Mouse (Mus musculus): ENCODE results near the gene Mthfd2l. TPM values are rescaled to one million over a fixed set of nuclear protein-coding genes. Genes with fewer than 3 reads are reported as not detected.

The Mthfd2l gene
- polyA plus RNA-seq, 1 experiment from 2014 or later = 98.7 TPM

DNA sequence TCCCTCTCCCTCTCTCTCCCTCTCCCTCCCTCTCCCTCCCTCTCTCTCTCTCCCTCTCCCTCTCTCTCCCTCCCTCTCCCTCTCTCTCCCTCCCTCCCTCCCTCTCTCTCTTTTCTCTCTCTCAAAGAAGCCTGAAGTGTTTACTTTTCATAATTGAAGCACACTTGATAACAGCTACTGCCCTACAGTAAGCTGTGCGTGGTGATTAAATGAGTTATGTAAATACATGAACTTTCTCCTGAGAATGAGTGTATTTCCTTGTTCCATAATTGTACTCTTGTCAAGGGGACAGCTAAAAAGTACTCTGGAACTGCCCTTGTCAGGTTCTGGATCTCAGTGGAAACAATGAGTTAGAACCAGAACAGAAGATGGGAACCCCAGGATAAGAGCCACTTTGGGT lies 96.9 kb downstream of the Mthfd2l start:
- Histone ChIP-seq H3K9me3 (ENCODE audit: control insufficient read depth, low read length) (no peaks in the 10 kb centered on the region), H3K4me3 (ENCODE audit: low read depth, low read length) (no peak overlapping the region), H3K4me1 (ENCODE audit: control insufficient read depth, insufficient read depth, low read length) (no peaks in the 10 kb centered on the region), H3K4me2 (ENCODE audit: low read depth, low read length) (no peak overlapping the region), H3K27me3 (ENCODE audit: control insufficient read depth, insufficient read depth, low read length) (no peaks in the 10 kb centered on the region), H3K9ac (replicated peaks; ENCODE audit: low read depth, low read length) (no peak overlapping the region), H3K27ac (ENCODE audit: low read depth, low read length) (no peak overlapping the region), H3K36me3 (ENCODE audit: control insufficient read depth, insufficient read depth, low read length) (no peaks in the 10 kb centered on the region)
- no peak for ATAC-seq (ENCODE audit: low read depth)
- 81% methylated on average over 1 of the region's 1 CpGs for WGBS

DNA sequence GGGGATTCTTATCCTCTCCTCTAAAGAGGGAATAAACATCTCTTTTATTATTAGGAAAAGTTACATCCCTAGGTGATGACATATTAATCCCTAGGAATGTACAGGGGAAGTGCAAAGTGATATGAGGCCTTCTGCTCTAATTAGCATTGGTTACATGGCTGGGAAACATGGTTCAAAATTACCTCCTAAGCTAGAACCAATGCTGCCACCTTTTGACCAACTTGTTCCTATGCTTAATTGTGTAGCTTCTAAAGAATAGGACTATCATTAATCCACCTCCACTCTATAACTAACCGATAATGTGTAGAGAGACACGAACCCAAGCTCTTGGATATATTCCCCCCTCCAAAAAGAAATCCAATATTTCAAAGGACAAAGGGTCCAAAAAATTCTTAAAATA lies 99.7 kb downstream of the Mthfd2l start:
- H3K9ac ChIP-seq (replicated peaks; ENCODE audit: low read depth, low read length) = no peak overlapping the region

DNA sequence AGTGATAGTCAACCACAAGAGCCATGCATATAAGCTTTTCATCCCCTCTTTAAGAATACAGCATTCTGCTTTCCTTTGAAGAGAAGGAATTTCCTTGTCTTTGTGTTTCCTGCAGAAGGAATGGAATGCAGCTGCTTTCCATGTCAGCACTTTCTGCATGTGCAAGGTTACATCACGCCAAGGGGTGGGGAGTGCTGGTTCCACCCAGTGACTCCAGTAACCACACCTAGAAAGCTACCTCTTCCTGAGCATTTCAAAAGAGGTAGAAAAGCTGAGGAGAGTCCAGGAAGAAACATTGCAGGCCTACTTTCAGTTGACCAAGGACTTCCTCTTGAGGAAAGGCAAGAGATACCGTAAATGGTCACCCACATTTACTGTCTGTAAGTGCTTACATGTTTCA lies 104.4 kb downstream of the Mthfd2l start:
- Histone ChIP-seq H3K4me1 (ENCODE audit: control insufficient read depth, insufficient read depth, low read length) (no peaks in the 10 kb centered on the region), H3K4me2 (ENCODE audit: low read depth, low read length) (no peak overlapping the region), H3K27ac (ENCODE audit: low read depth, low read length) (no peak overlapping the region), H3K4me3 (ENCODE audit: low read depth, low read length) (no peak overlapping the region), H3K9me3 (ENCODE audit: control insufficient read depth, low read length) (no peaks in the 10 kb centered on the region), H3K9ac (replicated peaks; ENCODE audit: low read depth, low read length) (no peak overlapping the region), H3K27me3 (ENCODE audit: control insufficient read depth, insufficient read depth, low read length) (no peaks in the 10 kb centered on the region), H3K36me3 (ENCODE audit: control insufficient read depth, insufficient read depth, low read length) (no peaks in the 10 kb centered on the region)
- WGBS = 75% methylated on average over 2 of the region's 2 CpGs
- ATAC-seq (ENCODE audit: low read depth) = no peak

More for the DNA sequence above, 99.7 kb downstream of the Mthfd2l start:
- Histone ChIP-seq H3K27ac (ENCODE audit: low read depth, low read length) (no peak overlapping the region), H3K36me3 (ENCODE audit: control insufficient read depth, insufficient read depth, low read length) (no peaks in the 10 kb centered on the region), H3K27me3 (ENCODE audit: control insufficient read depth, insufficient read depth, low read length) (no peaks in the 10 kb centered on the region), H3K4me2 (ENCODE audit: low read depth, low read length) (no peak overlapping the region), H3K9me3 (ENCODE audit: control insufficient read depth, low read length) (no peaks in the 10 kb centered on the region), H3K4me3 (ENCODE audit: low read depth, low read length) (no peak overlapping the region), H3K4me1 (ENCODE audit: control insufficient read depth, insufficient read depth, low read length) (no peaks in the 10 kb centered on the region)
- no peak for ATAC-seq (ENCODE audit: low read depth)
- WGBS = 93% methylated on average over 2 of the region's 2 CpGs

DNA sequence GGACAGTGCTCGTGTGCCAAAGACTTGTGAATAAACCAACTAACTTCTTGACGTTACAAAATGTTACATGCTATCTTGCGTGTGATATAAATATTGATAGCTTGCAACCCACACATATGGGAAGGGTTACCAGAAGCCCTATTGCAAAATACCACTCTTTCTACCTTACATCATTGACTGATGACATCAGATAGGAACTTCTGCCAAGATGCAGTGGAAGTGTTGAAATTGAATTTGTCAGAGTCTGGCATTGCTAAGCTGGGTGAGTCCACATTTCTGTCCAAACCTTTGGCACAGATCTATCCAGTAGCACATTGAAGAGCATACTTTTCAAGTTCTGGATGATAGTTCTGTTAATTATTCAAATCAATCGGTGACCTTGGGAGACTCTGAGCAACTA lies 105.7 kb downstream of the Mthfd2l start:
- WGBS = 97% methylated on average over 4 of the region's 4 CpGs

DNA sequence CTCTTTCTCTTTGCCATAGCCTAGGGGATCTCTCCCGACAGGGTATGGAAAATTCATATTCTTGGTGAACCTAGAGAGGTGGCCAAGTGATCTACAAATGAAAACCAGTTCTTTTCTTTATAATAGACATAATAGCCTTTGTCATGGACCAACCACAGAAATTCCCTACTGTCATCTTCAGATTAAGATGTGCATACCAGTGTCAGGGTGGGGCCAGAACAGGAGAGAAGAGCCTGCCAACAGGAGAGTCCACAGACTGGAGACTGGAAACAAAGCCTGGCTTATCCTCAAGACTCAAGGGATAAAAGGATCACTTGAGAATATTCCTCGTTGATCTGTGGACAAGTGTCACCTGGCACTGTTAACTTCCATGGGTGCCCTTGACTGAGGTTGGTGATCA lies 106.8 kb downstream of the Mthfd2l start:
- H3K36me3 ChIP-seq (ENCODE audit: control insufficient read depth, insufficient read depth, low read length) = no peaks in the 10 kb centered on the region
- H3K4me3 ChIP-seq (ENCODE audit: low read depth, low read length) = no peak overlapping the region
- no peaks in the 10 kb centered on the region for H3K27me3 ChIP-seq (ENCODE audit: control insufficient read depth, insufficient read depth, low read length)
- no peak overlapping the region for H3K9ac ChIP-seq (replicated peaks; ENCODE audit: low read depth, low read length)
- 79% methylated on average over 2 of the region's 2 CpGs for WGBS
- no peak for ATAC-seq (ENCODE audit: low read depth)
- H3K27ac ChIP-seq (ENCODE audit: low read depth, low read length) = no peak overlapping the region
- H3K4me2 ChIP-seq (ENCODE audit: low read depth, low read length) = no peak overlapping the region
- no peaks in the 10 kb centered on the region for H3K4me1 ChIP-seq (ENCODE audit: control insufficient read depth, insufficient read depth, low read length)
- no peaks in the 10 kb centered on the region for H3K9me3 ChIP-seq (ENCODE audit: control insufficient read depth, low read length)

More for the DNA sequence above, 105.7 kb downstream of the Mthfd2l start:
- Histone ChIP-seq H3K9me3 (ENCODE audit: control insufficient read depth, low read length) (no peaks in the 10 kb centered on the region), H3K4me1 (ENCODE audit: control insufficient read depth, insufficient read depth, low read length) (no peaks in the 10 kb centered on the region), H3K4me2 (ENCODE audit: low read depth, low read length) (no peak overlapping the region), H3K27ac (ENCODE audit: low read depth, low read length) (no peak overlapping the region), H3K4me3 (ENCODE audit: low read depth, low read length) (no peak overlapping the region), H3K9ac (replicated peaks; ENCODE audit: low read depth, low read length) (no peak overlapping the region), H3K27me3 (ENCODE audit: control insufficient read depth, insufficient read depth, low read length) (no peaks in the 10 kb centered on the region), H3K36me3 (ENCODE audit: control insufficient read depth, insufficient read depth, low read length) (no peaks in the 10 kb centered on the region)
- no peak for ATAC-seq (ENCODE audit: low read depth)

DNA sequence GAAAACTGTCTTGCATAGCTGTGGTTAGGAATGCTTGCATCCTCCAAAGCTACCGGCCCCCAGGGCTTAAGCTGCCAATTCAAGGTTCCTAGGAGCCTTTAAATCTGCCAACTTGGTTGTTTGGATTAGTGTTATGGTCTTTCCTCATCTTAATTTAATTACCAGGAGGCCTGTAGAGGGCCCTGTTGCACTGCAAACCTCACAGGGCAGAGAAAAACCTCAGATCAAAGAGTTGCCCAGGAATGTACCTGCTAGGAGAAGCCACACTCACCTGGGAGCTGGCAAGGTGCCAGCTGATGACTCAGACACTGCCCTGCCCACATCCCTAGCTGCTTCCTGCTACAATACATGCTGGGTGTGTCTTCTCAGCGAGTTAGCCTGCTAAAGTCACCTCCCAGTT lies 107.6 kb downstream of the Mthfd2l start:
- Histone ChIP-seq H3K9ac (replicated peaks; ENCODE audit: low read depth, low read length) (no peak overlapping the region), H3K4me1 (ENCODE audit: control insufficient read depth, insufficient read depth, low read length) (no peaks in the 10 kb centered on the region), H3K9me3 (ENCODE audit: control insufficient read depth, low read length) (no peaks in the 10 kb centered on the region), H3K27ac (ENCODE audit: low read depth, low read length) (no peak overlapping the region), H3K27me3 (ENCODE audit: control insufficient read depth, insufficient read depth, low read length) (no peaks in the 10 kb centered on the region), H3K4me2 (ENCODE audit: low read depth, low read length) (no peak overlapping the region), H3K36me3 (ENCODE audit: control insufficient read depth, insufficient read depth, low read length) (no peaks in the 10 kb centered on the region), H3K4me3 (ENCODE audit: low read depth, low read length) (no peak overlapping the region)
- ATAC-seq (ENCODE audit: low read depth) = no peak
- WGBS = 27% methylated on average over 2 of the region's 2 CpGs

DNA sequence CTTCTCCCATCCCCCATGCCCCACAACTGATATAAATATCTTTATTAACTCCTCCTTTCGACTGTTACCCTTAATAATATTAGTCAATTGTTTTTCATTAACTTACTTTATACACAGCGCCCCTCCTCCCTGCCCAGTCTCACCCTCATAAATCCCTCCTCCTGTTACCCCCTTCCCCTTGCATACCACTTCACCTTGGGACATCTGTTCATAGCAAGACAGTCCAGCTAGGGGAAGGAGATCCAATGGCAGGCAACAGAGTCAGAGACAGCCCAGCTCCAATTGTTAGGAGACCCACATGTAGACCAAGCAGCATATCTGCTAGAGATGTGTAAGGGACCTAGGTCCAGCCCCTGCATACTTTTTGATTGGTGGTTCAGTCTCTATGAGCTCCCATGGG lies 108.0 kb downstream of the Mthfd2l start:
- Histone ChIP-seq H3K9me3 (ENCODE audit: control insufficient read depth, low read length) (no peaks in the 10 kb centered on the region), H3K4me2 (ENCODE audit: low read depth, low read length) (no peak overlapping the region), H3K9ac (replicated peaks; ENCODE audit: low read depth, low read length) (no peak overlapping the region), H3K27me3 (ENCODE audit: control insufficient read depth, insufficient read depth, low read length) (no peaks in the 10 kb centered on the region), H3K36me3 (ENCODE audit: control insufficient read depth, insufficient read depth, low read length) (no peaks in the 10 kb centered on the region), H3K27ac (ENCODE audit: low read depth, low read length) (no peak overlapping the region), H3K4me3 (ENCODE audit: low read depth, low read length) (no peak overlapping the region), H3K4me1 (ENCODE audit: control insufficient read depth, insufficient read depth, low read length) (no peaks in the 10 kb centered on the region)
- 84% methylated on average over 2 of the region's 2 CpGs for WGBS
- ATAC-seq (ENCODE audit: low read depth) = no peak

DNA sequence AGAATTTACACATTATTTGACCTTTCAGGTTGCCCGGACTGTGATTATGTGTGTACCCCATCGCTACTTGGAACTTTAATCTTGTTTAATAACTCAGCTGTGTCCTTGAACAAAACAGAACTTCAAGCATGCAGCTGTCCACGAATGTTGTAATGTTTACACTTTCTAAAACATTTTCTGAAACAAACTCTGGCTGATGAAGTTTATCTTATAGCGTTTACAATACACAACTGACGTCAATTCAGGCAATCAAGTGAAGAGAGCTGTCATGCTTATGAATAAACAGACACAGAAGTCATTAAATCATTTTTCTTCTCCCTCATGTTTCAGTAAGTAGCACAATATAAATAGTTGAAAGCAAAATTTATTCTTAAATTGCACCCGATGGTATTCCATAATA lies 117.1 kb downstream of the Mthfd2l start:
- Histone ChIP-seq H3K4me1 (ENCODE audit: control insufficient read depth, insufficient read depth, low read length) (no peaks in the 10 kb centered on the region), H3K36me3 (ENCODE audit: control insufficient read depth, insufficient read depth, low read length) (no peaks in the 10 kb centered on the region), H3K9me3 (ENCODE audit: control insufficient read depth, low read length) (no peaks in the 10 kb centered on the region), H3K4me3 (ENCODE audit: low read depth, low read length) (no peak overlapping the region), H3K27ac (ENCODE audit: low read depth, low read length) (no peak overlapping the region), H3K4me2 (ENCODE audit: low read depth, low read length) (no peak overlapping the region), H3K9ac (replicated peaks; ENCODE audit: low read depth, low read length) (no peak overlapping the region), H3K27me3 (ENCODE audit: control insufficient read depth, insufficient read depth, low read length) (no peaks in the 10 kb centered on the region)
- 82% methylated on average over 6 of the region's 6 CpGs for whole genome bisulfite sequencing
- no peak for ATAC-seq (ENCODE audit: low read depth)

DNA sequence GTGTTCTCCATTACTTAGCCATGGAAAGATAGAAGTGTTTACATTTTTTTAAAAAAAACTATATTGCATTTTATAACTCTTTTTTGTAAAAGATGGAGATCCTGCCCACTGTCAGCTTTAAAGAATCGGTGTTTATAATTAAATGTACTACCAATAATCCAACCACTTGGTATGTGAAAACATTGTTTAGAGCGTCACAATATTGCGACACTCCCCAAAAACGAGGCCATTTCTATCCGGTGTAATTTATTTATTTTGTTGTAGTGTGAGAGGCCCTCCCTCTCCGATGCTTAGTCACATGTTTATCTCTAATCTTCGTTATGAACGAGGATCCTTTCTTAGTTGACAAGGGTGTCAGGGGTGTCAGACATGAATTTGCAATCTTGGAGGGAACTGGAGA lies 117.5 kb downstream of the Mthfd2l start:
- 92% methylated on average over 8 of the region's 8 CpGs for WGBS
- no peaks in the 10 kb centered on the region for H3K4me1 ChIP-seq (ENCODE audit: control insufficient read depth, insufficient read depth, low read length)
- H3K27ac ChIP-seq (ENCODE audit: low read depth, low read length) = no peak overlapping the region
- no peaks in the 10 kb centered on the region for H3K9me3 ChIP-seq (ENCODE audit: control insufficient read depth, low read length)
- H3K36me3 ChIP-seq (ENCODE audit: control insufficient read depth, insufficient read depth, low read length) = no peaks in the 10 kb centered on the region
- no peak for ATAC-seq (ENCODE audit: low read depth)
- no peak overlapping the region for H3K9ac ChIP-seq (replicated peaks; ENCODE audit: low read depth, low read length)
- H3K4me2 ChIP-seq (ENCODE audit: low read depth, low read length) = no peak overlapping the region
- no peaks in the 10 kb centered on the region for H3K27me3 ChIP-seq (ENCODE audit: control insufficient read depth, insufficient read depth, low read length)
- H3K4me3 ChIP-seq (ENCODE audit: low read depth, low read length) = no peak overlapping the region

Measured in neural tube, embryonic 14.5 days (tissue).